Mouse (Mus musculus) embryonic fibroblast, embryonic 13.5 days (primary cell): ENCODE data around the gene Taar8c. TPM values are rescaled to one million over a fixed set of nuclear protein-coding genes. Genes with fewer than 3 reads are reported as not detected.
A peak's percentile ranks its signal among the peaks of the same experiment; 100 is the strongest.
"Not testable (repeated sequence)": the region's sequence is repeated elsewhere in the genome, so short reads cannot be mapped to it uniquely, and the experiment has no call there.

Experiments
- H3K27ac ChIP-seq: 2 replicates; pipeline ENCODE4 v1.5.1; 2012; ENCODE audit warnings: low read length, control low read depth, inconsistent platforms; ENCODE audit not compliant: insufficient read depth
- H3K4me1 ChIP-seq: 2 replicates; pipeline ENCODE4 v1.6.1; 2011; ENCODE audit warnings: low read length; ENCODE audit not compliant: control insufficient read depth, insufficient read depth
- H3K4me3 ChIP-seq: 2 replicates; pipeline ENCODE4 v1.5.1; 2011; ENCODE audit warnings: mild to moderate bottlenecking, control low read depth, low read length; ENCODE audit not compliant: insufficient read depth
- CTCF ChIP-seq: IDR thresholded peaks from 2 replicates; pipeline ENCODE4 v1.5.1; 2011; ENCODE audit warnings: mild to moderate bottlenecking, control low read depth, low read length, moderate library complexity, borderline replicate concordance; ENCODE audit not compliant: insufficient read depth
- POLR2A ChIP-seq: IDR thresholded peaks from 2 replicates; pipeline ENCODE4 v1.6.1; 2011; ENCODE audit warnings: low read depth, mild to moderate bottlenecking, control low read depth, low read length, moderate library complexity
- polyA plus RNA-seq: library from polyadenylated mRNA; stranded (reverse); fragments of >200 nt; gene quantifications from 2 replicates; pipeline ENCODE4 v1.2.4, GENCODE M21; 2011; ENCODE audit warnings: low read depth; ENCODE audit not compliant: missing spikeins, insufficient read length

The Taar8c gene
- polyA plus RNA-seq = not detected in 2 replicates

DNA sequence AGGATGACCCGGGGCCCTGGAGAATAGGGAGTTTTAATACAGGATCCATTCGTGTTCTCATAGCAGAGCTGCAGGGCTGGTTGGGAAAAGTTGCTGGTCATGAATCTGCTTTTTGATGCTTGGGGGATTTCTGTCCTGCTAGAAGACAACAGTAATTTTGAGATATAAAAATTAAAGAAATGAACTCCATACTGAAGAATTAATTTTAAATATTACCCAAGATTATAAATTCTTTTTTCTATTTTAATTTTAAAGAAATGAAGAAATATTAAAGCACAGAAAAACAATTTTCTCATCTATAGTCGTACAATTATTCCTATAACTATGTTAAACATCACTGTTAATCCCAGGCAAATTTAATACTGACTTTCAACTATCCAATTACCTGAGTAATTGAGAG is at the start of gene Taar8c:
Taar8c (minus strand) TSS at position 101 of the 400 bp plus-strand sequence.
- not testable (repeated sequence) for H3K4me3 ChIP-seq, H3K4me1 ChIP-seq, H3K27ac ChIP-seq

DNA sequence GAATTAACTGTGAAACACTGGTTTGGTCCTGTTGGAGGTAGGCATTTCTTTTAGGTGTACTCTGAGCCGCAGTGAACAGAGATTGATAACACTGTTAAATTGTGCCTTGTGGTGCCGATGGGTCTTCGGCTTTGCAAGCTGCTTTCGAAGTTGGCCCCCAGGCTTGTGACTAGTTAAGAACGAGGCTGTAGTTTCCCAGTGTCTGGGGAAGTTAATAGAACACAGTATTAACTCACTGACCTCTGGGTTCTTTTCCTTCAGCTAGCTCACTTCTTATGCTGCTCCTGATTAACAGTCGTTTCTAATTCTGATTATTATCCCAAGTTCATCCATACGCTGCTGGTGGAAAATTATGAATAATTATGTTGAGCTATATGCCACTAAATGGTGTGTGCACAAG is 48.4 kb upstream of the Taar8c start:
- Histone ChIP-seq H3K27ac (no peak overlapping the region), H3K4me3 (peak overlapping the region; percentile 76), H3K4me1 (peaks cover 8% of the 10 kb centered on the region)
- TF ChIP-seq POLR2A (no peak), CTCF (no peak)

DNA sequence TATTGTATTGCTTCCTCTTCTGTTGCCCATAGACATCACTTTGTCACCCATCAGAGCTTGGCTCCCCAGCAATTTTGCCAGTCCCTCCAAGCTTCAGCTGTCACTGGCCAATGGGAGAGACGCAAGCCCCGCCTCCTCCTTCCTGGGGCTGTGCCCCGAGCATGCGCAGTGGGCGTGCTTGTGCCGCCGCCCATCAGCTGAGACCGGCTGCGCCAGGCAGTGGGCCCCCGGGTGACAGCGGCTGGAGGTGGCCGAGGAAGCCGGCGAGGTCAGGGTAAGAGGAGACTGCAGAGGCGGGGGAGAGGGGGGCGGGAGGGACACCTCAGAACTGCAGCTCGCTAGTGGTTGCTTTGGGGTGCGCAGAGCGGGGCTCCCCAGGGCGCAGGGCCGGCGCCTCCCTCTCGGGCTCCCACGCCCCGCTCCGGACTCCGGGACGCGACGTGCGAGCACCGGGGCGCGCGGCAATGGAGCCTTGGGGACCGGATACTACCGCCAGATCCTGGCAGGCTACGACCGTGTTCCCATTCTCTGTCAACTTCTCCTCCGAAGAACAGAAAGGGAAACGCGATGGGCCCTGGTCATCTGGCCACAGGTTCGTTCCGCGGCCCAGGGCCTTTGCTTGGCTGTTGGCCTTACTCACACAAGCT is 47.5 kb upstream of the Taar8c start, which contains the start of gene Stx7:
Stx7 (plus strand) TSS at position 168 of the 647 bp plus-strand sequence.
- peak within 1 kb of the TSS; percentile 76 for H3K4me3 ChIP-seq
- H3K4me1 ChIP-seq = peaks cover 8% of the 10 kb centered on the region
- no peak within 1 kb of the TSS for H3K27ac ChIP-seq
- peak; percentile 94 for TF ChIP-seq POLR2A
- no peak for TF ChIP-seq CTCF

DNA sequence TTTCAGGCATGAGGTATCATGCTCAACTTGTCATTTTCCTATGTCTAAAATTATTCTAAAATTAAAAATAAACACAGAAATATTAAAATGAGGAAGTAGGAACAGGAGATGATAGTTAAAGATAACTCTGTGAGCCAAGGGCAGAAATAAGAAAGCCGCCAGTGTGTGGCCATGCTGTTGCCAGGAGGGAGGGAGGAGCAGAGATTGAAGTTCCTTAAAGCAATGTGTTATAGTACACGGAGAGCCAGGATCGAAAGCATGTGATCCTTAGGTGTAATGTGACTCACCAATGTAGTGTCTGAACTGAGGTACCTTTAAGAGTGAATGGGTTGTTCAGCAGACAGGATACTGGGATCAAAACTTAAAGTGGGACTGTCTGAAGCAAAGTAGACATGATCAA is 41.0 kb upstream of the Taar8c start:
- Histone ChIP-seq H3K27ac (no peak overlapping the region), H3K4me1 (no peaks in the 10 kb centered on the region), H3K4me3 (no peak overlapping the region)
- TF ChIP-seq CTCF (no peak), POLR2A (no peak)

DNA sequence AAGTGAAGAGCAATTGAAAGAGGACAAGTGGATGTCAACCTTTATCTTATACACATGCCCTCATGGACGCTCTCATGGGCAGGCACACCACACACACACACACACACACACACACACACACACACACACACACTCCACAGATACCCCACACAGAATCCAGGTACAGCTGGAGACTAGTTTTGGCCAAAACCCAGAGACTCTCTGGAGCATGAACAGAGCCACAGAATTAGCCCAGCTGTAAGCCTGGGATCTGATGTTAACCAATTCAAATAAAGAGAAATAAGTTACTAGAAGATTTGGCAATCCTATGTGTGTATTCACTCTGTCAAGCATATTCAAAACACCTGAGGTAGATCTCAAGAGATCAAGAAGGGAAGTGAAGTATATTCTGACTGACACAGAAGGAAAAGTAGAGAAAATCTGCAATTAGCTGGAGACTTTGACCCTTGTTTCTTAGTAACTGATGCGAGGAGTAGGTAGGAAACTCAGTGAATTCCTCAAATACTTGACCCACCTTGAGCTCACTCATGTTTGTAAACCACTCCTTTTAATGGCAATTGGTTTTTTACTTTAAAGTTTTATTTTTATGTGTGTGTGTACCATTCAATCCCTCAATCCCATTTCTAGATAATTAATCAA is 37.0 kb upstream of the Taar8c start:
- H3K4me1 ChIP-seq = no peaks in the 10 kb centered on the region
- no peak overlapping the region for H3K4me3 ChIP-seq
- no peak for TF ChIP-seq CTCF
- no peak for TF ChIP-seq POLR2A
- H3K27ac ChIP-seq = no peak overlapping the region

DNA sequence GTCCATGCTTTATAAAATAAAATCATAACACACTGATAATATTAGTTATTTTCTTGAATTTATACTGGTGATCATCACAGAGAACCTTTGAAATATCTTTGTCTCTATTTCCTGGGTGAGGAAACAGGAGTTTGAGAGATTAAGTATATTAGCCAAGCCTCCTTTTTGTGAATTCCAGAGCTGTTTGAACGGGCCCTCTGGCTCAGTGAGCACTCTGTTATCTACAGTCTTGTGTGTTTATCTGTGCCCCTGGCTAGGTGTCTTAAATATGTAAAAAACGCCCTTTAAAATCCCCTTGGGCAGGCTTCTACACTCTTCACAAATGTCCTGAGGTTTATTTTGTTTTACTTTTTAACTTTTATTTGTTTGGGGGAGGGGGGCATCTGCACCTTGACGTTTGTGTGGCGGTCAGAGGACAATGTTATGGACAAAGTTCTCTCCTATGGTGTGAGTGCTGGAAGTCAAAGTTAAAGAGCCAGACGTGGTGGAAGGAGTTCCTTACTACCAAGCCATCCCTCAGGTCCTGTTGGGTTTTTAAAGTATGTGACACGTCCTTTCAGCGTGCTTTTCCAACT is 32.4 kb upstream of the Taar8c start:
- Histone ChIP-seq H3K4me3 (no peak overlapping the region), H3K4me1 (no peaks in the 10 kb centered on the region), H3K27ac (no peak overlapping the region)
- TF ChIP-seq CTCF (no peak), POLR2A (no peak)

DNA sequence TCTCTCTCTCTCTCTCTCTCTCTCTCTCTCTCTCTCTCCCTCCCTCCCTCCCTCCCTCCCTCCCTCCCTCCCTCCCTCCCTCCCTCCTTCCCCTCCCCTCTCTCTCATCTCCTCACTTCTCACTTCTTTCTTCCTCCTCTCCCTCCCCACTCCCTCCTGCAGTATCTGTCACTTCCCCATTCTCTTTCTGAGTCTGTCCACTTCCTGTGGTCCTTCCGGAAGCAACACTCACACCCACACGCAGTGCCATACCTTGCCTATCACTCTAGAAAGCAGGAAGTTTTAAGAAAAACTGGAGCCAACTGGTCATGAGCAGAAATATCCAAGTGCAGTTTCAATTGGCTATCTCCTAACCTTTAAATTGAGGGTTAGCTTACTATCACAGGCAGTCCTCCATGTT is 31.4 kb upstream of the Taar8c start:
- Histone ChIP-seq H3K4me3 (no peak overlapping the region), H3K27ac (no peak overlapping the region), H3K4me1 (no peaks in the 10 kb centered on the region)
- TF ChIP-seq CTCF (no peak), POLR2A (no peak)

DNA sequence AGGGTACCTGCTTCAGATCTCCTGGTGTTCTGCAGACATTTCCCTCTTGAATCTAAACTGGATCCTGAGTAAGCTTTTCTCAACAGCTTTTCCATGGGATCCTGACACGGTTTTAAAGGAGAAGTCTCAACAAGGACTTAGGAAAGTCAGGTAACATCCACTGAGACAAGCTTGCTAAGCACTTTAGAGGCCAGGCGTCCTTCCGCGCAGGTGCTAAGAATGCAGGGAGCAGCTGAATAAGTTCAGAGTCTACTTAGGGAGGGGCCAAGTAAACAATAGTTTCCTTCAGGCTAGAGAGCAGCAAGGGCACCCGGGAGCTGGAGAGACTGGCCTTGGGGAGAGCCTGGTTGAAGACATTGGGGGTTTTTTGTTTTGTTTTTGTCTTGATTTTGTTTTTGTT is 30.6 kb upstream of the Taar8c start:
- Histone ChIP-seq H3K27ac (no peak overlapping the region), H3K4me3 (no peak overlapping the region), H3K4me1 (no peaks in the 10 kb centered on the region)
- TF ChIP-seq POLR2A (no peak), CTCF (no peak)

DNA sequence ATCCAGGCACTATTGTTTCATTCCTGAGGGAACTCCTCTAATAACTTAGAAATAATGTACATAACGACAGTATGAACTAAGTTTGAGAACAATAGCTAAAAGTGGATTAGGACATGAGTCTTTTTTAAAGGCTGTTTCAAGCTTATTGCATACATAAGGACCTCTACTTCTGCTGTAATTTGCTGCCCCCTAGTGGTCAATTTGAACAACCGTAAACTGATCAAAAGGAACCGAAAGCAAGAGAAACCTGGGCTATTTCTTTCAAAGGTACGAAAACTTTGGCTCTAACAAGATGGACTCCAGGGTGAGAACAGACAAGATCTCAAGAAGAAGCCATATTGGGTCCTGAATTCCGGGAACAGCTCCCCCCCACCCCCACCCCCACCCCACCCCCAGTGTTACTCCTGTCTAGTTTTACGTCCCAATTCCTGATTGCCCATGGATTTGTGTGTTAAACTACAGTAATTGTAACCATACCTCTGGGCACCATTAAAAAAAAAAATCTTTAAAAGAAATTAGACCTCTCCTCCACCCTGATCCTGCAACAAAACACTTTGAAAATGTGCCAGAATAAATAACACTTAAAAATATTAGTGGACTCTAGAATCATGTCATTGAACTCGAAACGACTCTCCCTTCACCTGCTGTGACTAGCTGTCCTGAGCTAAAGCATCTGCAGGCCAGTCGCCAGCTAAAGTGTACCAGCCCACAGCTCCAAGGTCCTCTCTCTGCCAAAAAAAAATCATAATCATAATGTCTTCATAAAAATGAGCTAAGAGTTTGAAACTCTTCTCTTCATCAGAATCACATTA is 29.9 kb upstream of the Taar8c start:
- no peaks in the 10 kb centered on the region for H3K4me1 ChIP-seq
- H3K27ac ChIP-seq = no peak overlapping the region
- no peak for TF ChIP-seq CTCF
- no peak for TF ChIP-seq POLR2A
- peak overlapping the region; percentile 19; the same call in 1 of the 2 replicates for H3K4me3 ChIP-seq
